Mouse (Mus musculus) ovary, adult 10 weeks (tissue): ENCODE measurements around the gene Smr2. TPM values are rescaled to one million over a fixed set of nuclear protein-coding genes. Genes with fewer than 3 reads are reported as not detected.

Source experiments
- polyA plus RNA-seq: library from polyadenylated mRNA; stranded (reverse); fragments of 350-450 nt; fragmentation: Illumina TruSeq; extraction: RNeasy Lipid Tissue Mini Kit (QIAGEN cat#74804); gene quantifications from one replicate; pipeline ENCODE4 v1.2.3, GENCODE M21; 2014

The Smr2 gene
- not detected for polyA plus RNA-seq

DNA sequence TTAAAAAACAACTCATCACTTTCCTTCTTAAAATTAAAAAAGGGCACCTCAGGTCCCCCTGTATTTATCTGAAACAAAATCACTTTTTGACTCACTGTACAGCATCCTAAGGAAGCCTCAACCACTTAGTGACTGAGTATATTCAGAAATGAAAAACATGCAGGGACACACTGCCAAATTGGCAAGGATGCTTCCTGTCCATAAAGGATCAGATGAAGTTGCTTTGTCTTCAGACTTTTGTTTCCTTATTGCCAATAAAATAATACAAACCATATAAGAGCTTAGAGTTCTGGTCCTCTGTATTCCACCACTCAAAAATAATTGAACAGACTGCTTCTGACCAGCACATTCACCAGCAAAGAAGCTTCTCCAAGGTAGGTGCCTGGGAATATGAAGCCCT, at the start of gene Smr2:
Gene Smr2, plus strand, starts transcription at position 301 of the 400 bp plus-strand sequence.

DNA sequence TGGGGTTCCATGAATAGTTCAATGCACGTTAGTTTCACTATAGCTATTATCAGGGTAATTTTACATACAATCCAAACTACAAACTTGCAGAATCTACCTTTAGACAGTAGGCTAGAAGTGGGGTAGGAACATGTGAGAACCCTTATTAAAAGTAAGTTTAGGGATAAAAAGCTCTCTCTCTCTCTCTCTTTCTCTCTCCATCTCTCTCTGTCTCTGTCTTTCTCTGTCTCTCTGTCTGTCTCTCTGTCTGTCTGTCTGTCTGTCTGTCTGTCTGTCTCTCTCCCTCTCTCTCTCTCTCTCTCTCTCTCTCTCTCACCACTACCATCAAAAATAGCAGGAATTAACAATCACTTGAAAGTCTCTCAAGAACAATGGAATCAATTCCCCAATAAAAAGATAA, 25.1 kb downstream of the Smr2 start, which contains the start of gene Gm11116:
Gene Gm11116, minus strand, starts transcription at position 101 of the 400 bp plus-strand sequence.

GRCm38 (mm10) chr5:88153999-88154398, 67.6 kb downstream of the Smr2 start, which contains the start of gene Gm11115:
TSS of gene Gm11115 (minus strand) at chr5:88154099.

Other genes with a start within 250 kb of the Smr2 start
- gene Odam, start 201.5 kb upstream of the Smr2 start, polyA plus RNA-seq = not detected
- not detected for gene Csn3, start 161.0 kb upstream of the Smr2 start, polyA plus RNA-seq
- gene 2310003L06Rik, start 117.1 kb upstream of the Smr2 start, polyA plus RNA-seq = 0.57 TPM
- not detected for gene Gm28434, start 117.0 kb upstream of the Smr2 start, polyA plus RNA-seq
- gene Cabs1, start 107.1 kb upstream of the Smr2 start, polyA plus RNA-seq = not detected
- not detected for gene Smr3a, start 84.0 kb upstream of the Smr2 start, polyA plus RNA-seq
- gene Gm11116, start 25.0 kb downstream of the Smr2 start, polyA plus RNA-seq = not detected
- not detected for gene Gm11115, start 67.5 kb downstream of the Smr2 start, polyA plus RNA-seq
- gene Gm7714, start 182.4 kb downstream of the Smr2 start, polyA plus RNA-seq = not detected
- 1.7 TPM for gene Prol1, start 230.8 kb downstream of the Smr2 start, polyA plus RNA-seq